Mouse (Mus musculus): ENCODE measurements at regions not wholly inside any gene's neighbourhood (a gene's known extent, or its start where the extent isn't known, plus 50 kb on each side); places are given as distances from the start of the nearest gene placed in this dataset.

DNA sequence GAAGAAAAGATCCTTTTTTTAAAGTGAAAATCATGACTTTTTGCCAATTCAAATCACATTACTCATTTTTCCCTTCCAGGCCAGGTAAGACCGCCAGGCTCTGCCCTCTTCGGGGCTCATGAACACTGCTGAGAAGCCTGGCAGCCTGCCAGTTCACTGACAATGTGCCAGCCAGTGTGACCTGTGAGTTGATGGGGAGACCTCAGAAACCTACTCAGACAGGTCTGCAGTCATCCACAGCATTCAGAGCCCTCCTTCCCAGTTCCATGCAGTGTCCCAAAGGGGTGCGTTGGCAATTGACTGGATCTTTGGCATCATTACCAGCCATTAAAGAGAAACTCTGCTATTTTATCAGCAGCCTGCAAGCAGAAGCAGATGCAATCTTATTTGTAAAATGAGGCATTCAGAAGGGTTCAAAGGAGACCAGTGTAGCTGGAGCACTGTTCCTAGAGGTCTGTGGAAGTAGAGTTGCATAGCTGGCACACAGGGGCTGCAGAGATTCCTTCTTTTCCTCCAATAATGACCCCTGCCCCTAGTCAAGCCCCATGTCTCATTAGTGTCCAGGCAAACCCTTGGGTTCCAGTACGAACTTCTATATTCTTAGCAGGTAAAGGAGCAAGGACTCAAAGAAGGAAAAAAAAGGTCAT is 384.4 kb downstream of the Rapgef2 start:
- DNase-seq (ENCODE audit: low spot score in 2 of 2): peak; percentile 5 to 11

- DNase-seq (ENCODE audit: low spot score in 2 of 2): no peak
These were observed 385.1 kb downstream of the Rapgef2 start for GRCm38 (mm10) chr3:78901016-78901837.

- DNase-seq (ENCODE audit: low spot score in 2 of 2): no peak
These were observed 386.7 kb downstream of the Rapgef2 start for GRCm38 (mm10) chr3:78899446-78900230.

DNA sequence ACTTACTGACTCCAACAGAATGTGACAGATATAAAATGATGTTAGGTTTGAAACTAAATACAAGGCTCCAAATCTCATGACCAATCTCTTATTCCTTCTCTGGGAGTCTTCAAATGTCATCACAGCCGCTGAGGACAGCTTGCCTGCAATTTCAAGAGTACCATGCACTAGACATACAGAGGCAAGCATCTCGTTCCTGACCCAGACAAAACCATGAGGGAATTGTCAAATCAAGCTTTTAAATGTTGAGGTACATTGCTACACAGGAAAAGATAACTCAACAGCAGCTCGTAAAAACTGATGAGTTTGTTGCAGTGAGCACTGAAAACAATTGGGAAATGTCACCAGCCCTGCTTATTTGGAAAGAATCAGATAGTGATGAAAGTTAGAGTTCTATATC is 397.0 kb downstream of the Rapgef2 start:
- DNase-seq (ENCODE audit: low spot score in 2 of 2): no peak

DNA sequence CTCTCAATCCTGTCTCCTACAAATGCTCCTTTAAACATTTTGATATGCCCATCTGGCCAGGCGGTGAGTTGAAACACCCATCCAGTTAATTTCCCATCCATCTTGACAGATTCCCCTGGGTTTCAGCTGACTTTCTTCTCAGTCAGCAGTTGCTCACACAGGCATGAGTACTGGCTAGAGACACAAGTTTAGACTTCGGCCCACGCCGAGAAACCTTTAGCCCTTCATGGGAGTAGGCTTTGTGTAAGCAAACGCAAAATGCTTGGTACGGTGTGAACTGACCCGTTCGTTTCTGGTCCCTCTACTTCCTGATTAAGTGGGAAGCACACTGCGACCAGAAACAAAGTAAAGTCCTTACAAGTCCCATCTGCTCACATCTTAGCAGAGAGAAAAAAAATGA is 401.6 kb downstream of the Rapgef2 start:
- DNase-seq (ENCODE audit: low spot score in 2 of 2): no peak

GRCm38 (mm10) chr3:78884029-78884428 is 402.3 kb downstream of the Rapgef2 start:
- no peak for DNase-seq (ENCODE audit: low spot score in 2 of 2)

DNA sequence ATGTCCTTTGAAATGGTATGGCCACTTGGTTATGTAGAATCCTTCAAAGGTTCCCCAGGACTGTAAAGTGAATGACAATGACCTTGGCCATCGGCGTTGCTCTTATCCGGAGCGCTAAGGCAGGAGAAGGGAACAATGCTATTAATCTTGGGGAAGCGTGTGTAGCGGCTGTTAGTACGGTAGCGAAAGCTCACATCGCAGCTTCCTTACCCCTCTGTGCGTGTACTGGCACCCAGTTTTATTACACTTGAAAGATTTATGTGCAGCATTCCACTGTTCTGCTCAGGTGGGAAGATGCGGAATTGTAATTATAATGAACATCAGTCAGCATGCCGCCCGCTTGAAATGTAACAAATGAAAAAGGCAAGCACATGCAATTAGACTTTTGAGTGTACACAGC is 406.2 kb downstream of the Rapgef2 start:
- DNase-seq (ENCODE audit: low spot score in 2 of 2): no peak

DNA sequence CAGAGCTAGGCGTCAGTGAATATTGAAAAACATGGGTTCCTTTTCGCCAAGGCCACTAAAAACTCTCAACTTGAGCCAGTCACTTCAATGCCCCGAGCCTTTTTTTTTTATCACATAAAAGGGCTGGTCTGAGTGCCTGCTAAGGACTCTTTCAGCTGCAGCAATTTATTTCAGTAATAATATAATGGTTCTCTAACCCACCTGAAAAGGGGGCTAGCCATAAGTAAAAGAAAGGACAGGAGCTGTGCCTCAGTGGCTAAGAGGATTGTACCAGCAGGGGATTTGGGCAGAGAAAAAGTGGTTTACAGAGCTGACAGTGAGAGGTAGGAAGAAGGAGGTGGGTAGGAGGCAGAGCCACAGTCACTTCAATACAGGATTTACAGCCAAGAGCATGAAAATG is 409.0 kb downstream of the Rapgef2 start:
- DNase-seq (ENCODE audit: low spot score in 2 of 2): no peak

DNA sequence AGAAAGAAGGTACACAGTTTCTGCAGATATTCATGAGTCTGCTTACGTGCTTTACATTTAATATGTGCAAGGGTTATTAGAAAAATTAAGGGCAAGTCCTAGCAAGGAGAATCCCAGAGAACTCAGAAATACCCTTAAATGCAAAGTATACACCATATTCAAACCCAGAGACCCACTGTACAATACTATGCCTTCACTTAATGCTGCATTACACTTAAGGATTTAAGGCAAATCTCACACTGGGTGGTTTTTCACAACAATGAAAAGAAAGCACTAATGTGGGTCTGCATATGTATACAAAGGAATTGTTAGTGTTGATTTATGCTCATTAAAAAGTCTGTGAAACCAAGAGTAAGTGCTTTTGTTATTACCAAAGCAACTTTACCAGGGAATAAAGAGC is 419.4 kb downstream of the Rapgef2 start:
- DNase-seq (ENCODE audit: low spot score in 2 of 2): no peak

GRCm38 (mm10) chr3:78866083-78866726 is 420.1 kb downstream of the Rapgef2 start:
- DNase-seq (ENCODE audit: low spot score in 2 of 2): no peak

- no peak for DNase-seq (ENCODE audit: low spot score in 2 of 2)
These were observed 423.3 kb downstream of the Rapgef2 start for GRCm38 (mm10) chr3:78863005-78863404.

- no peak for DNase-seq (ENCODE audit: low spot score in 2 of 2)
These were observed 439.5 kb downstream of the Rapgef2 start for GRCm38 (mm10) chr3:78846617-78847318.

GRCm38 (mm10) chr3:78841173-78841572 is 445.1 kb downstream of the Rapgef2 start:
- no peak for DNase-seq (ENCODE audit: low spot score in 2 of 2)

- no peak for DNase-seq (ENCODE audit: low spot score in 2 of 2)
These were observed 449.5 kb downstream of the Rapgef2 start for GRCm38 (mm10) chr3:78836824-78837223.

DNA sequence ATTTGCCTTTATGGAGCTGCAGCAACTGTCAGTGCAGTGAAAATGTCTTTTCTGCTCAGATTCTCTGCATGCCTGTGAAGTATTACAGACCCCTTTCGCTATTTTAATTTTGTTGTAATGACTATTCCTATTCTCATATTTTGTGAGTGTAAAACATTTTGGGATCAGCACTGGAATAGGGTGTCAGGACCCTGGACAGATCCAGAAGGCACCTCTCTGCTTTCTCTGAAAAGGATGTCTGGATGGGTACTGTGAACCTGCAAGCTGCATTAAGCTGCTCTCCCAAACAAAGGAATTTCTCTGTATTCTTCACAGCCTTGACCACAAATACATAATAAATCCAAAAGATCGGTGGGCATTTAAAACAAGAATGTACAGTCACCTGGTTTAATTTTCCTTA is 460.8 kb downstream of the Rapgef2 start:
- no peak for DNase-seq (ENCODE audit: low spot score in 2 of 2)

GRCm38 (mm10) chr3:78812425-78812824 is 473.9 kb downstream of the Rapgef2 start:
- no peak for DNase-seq (ENCODE audit: low spot score in 2 of 2)

DNA sequence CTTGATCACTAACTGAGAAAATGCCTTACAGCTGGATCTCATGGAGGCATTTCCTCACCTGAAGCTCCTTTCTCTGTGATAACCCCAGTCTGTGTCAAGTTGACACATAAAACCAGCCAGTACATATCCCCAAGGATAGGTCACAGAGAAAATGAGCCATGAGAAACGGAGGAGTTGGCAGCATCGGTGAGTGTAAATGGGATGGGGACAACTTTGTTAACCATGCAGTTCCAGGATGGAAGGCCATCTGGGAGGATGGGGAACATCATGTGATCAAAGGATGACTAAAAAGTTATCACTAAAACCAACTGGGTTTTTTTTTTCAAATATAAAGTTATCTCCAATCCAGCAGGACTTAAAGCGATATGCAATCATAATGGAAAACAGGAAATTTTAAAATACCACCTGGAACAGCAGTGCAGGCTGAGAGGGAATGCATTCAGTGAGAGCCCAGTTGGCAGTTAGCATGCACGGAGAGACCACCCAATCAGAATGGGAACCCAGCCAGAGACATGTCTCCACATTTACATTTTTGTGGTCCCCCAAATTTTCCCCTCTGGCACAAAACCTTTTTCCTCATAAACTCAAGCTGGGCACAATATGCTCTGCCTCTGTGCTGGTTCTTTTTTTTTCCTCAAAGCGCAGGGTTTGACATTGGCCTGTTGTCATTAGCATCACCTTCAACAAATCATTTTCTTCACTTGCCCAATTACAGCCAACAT is 475.7 kb downstream of the Rapgef2 start:
- DNase-seq (ENCODE audit: low spot score in 2 of 2): no peak

- DNase-seq (ENCODE audit: low spot score in 2 of 2): no peak
These were observed 483.1 kb downstream of the Rapgef2 start for GRCm38 (mm10) chr3:78803176-78803575.

DNA sequence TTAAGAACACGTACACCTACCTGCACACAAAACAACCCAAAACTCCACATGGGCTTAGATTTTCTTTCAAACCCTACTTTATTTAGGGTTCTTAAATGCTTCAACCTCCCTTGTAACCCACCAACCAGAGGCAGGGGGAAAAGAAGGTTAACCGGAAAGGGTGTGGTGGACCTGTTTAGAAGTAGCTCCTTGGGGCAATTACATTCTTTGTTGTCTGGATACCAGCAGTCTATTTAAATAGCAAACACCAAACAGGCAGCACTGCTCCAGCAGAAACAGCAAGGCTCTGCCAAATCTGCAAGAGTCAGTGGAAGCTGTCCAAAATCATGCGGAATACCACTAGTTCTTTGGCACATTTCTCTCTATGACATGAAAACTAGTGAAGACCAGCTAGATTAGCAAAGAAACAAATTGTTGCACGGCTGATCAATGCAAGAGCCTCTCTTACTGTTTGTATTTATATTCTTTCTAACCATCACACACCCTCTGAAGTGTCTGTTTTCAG is 490.3 kb downstream of the Rapgef2 start:
- DNase-seq (ENCODE audit: low spot score in 2 of 2): no peak

GRCm38 (mm10) chr3:78792440-78793057 is 493.8 kb downstream of the Rapgef2 start:
- no peak for DNase-seq (ENCODE audit: low spot score in 2 of 2)

Measured in adrenal gland, postnatal 4 days (tissue).